Mouse (Mus musculus) adrenal gland, postnatal 14 days (tissue): ENCODE data around the gene Shc1. TPM values are rescaled to one million over a fixed set of nuclear protein-coding genes. Genes with fewer than 3 reads are reported as not detected.
"Not testable (repeated sequence)": the region's sequence is repeated elsewhere in the genome, so short reads cannot be mapped to it uniquely, and the experiment has no call there.

Source experiments
- DNase-seq: peaks from one replicate; pipeline ENCODE4 v3.0.0; 2021; ENCODE audit warnings: mixed read lengths
- total RNA-seq: library from RNA; stranded (reverse); gene quantifications from 2 replicates; pipeline ENCODE4 v1.2.3, GENCODE M21; 2021

The Shc1 gene
- total RNA-seq, 1 experiment from 2014 or later: 80.5 TPM

DNA sequence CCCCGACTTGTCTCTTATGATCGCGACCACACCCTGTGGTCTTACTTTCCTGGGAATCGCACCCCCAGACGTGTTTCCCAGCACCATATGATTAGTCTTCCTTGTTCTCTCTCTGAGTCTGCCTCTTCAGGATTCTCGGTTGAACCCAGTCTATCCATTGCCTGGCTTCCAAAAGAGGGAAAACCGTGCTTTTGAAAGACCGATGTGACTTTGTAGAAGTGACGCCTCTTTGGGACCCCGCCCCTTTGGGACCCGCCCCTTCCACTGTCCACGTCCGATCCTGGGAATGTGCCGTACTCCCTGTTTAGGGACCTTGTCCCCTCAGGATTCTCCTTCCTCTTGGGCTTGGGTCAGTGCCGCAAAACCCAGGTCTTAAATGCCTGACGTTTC is 613 bp downstream of the Shc1 start:
- peak; percentile 93 for DNase-seq

DNA sequence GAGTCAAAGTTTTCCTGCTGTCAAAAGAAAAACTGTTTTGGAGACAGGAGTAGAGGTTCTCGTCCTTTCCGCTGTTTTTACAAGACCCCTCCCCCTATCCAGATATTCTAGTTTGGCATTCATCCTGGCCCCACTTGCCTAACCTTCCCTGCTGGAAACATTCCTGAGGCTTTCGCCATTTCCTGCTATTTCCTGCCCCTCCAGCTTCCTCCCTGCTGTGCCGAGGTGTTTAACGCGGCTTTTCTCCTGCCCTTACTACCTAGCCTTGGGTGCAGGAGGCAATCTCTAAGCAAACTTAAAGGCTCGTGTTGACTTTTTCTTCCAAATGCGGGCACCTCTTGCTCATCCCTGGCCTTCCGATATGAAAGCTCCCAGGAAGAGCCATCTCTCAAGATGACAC is 1.3 kb downstream of the Shc1 start:
- DNase-seq: peak; percentile 79

DNA sequence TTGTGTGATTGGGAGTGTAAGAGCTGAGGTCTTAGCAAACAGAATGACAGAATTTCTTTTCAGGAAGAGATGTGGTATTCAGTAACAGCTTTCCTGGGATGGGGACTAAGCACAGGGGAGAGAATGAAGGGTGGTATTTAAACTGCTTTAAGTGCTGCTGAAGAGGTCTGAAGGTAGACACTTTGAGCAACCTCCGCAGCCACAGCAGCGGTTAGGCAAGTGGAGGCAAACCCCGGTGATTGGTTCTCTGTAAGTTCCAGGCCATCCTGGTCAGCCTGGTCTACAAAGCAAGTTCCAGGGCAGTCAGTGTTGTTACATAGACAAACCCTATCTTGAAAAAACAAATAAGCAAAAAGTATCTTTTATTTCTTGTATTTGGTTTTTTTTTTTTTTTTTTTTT is 1.7 kb downstream of the Shc1 start:
- no peak for DNase-seq

DNA sequence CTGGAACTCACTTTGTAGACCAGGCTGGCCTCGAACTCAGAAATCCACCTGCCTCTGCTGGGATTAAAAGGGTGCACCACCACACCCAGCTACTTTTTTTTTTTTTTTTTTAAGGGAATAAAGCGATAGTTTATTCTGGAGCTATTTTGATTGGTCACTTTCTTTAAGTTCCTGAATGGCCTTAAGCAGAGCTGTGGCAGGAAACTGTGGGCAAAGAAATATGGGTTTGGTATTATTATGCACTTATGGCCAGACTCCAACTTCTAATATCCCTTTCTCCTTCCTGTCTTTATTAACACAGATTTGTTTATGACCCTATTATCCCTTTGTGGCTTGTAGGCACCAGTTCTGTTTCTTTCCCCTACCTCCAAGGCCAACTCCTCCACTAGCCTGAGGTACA is 2.2 kb downstream of the Shc1 start:
- no peak for DNase-seq

DNA sequence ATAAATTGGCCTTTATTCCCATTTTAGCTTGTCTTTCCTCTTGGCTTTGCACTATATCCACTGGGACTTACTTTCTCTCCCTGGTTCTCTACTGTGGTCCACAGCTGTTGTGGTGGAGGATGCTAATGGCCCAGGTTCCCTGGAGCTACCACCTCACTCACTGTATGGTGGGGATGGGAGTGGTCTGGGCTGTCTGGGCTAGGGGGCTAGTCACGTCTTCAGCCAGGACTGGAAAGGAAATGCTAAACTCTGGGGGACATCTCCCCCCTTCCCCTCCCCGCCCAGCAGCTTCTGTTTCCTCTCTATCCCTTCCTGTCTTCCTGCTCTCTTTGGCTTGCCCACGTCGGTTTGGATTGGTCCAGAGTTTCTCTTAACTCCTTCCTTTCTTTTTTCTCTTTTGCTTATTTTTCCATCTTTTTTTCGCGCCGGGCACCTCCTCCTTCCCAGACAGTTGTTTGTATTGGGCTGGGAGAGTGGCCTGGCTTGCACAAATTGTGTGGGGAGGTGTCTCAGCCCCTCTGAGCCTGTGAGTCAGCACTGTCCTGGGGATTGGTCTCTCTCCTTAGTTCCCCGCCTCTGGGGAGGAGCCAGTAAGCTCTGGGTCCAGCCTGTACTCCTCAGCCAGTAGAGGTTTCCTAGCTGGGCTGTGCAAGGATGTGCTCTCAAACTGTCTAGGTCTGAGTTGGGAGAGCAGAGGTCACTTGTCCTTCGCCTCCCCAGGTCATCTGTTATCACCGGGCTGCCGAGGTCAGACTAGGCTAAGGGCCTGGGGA is 2.9 kb downstream of the Shc1 start:
- DNase-seq: peak; percentile 91

DNA sequence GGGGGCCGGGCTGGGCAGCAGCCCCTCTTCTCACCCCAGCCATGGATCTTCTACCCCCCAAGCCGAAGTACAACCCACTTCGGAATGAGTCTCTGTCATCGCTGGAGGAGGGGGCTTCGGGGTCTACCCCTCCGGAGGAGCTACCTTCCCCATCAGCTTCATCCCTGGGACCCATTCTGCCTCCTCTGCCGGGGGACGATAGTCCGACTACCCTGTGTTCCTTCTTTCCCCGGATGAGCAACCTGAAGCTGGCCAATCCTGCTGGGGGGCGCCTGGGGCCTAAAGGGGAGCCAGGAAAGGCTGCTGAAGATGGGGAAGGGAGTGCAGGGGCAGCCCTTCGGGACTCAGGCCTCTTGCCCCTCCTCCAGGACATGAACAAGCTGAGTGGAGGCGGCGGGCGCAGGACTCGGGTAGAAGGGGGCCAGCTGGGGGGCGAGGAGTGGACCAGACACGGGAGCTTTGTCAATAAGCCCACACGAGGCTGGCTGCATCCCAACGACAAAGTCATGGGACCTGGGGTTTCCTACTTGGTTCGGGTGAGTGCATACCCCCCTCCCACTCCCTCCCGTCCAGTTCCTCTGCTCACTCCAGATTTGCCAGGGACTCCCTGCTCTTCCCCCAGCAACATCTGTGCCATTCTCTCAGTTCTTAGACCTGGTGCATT is 3.7 kb downstream of the Shc1 start:
- peak; percentile 31 for DNase-seq

DNA sequence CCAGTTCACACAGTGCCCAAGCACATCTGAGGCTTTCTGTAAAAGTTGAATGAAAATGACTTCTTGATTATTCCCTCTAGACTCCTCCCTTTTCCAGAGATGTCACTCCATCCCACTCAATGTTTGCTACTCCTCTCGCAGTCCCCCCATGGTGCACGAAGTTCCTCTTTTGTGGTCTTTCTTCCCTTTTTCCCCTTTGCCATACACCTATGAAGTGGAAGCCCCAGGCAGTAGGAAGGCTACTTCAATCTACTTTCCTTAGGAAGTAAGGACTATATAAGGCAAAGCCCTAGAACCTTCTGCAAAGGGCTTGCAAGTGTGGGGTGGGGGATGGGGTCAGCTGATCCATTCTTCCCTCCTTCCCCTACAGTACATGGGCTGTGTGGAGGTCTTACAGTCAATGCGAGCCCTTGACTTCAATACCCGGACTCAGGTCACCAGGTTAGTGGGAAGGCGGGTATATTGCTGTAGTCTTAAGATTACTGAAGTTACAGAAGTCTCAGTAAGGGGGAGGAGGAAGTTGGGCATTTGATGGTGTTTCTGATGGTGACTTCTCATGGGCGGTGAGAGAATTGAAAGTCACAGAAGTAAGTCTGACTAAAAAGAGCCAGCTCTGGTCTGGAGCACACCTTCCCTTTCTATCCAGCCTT is 4.4 kb downstream of the Shc1 start:
- DNase-seq: no peak

DNA sequence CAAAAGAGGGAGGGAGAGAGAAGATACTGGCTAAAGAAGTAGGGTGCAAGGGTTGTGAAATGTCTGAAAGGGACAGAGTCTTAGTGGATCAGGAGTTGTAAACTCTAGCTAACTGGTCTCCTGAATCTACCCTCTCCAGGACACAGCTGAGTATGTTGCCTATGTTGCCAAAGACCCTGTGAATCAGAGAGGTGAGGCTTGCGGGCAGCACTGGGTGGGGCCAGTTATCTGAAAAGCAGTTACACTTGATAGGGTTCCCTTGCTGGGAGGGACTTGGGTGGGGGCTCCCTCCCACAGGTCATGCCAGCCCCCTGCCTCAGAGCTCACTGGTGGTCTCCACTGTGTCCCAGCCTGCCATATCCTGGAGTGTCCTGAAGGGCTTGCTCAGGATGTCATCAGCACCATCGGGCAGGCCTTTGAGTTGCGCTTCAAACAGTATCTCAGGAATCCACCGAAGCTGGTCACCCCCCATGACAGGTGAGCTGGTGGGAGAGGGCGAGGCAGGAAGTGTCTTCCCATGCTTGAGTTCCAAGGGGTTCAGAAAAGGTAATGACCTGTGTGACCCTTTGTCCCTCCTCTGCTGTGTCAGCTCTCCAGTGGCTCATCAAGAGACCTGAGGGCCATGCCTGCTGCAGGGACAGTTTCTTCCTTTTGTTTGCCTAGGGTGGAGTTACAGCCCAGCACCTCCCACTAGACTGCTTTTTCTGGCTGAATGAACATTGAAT is 6.3 kb downstream of the Shc1 start:
- no peak for DNase-seq

DNA sequence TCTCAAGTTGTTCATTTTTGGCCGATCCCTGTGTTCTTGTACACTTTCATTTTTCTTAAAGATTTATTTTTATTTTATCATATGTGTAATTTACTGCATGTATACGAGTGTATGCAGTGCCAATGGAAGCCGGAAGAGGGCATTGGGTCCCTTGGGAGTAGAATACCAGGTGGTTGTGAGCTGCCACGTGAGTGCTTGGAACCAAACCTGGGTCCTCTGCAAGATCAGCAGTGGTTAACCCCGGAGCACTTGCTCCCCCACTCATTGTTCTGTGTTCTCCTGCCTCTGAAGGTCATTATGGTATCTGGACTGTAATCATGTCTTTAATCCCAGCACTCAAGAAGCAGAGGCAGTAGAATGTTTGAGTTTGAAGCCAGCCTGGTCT is 6.9 kb downstream of the Shc1 start:
- no peak for DNase-seq

DNA sequence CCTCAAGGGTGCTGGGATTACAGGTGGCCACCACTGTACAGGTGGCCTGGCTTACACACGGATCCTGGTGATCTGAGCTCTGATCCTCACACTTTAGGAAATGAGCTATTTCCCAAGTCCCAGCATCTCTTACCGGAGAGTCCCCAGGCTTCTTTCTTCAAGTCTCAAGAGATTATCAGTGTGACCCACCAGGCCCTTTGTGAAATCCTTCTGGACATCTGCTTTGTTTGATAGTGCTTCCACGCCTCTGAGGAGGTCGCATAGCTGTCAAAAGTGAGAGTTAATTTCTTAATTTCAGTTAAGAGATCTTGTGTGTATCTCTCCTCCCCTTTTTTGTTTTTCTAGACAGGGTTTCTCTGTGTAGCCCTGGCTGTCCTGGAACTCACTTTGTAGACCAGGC is 7.6 kb downstream of the Shc1 start:
- DNase-seq: no peak

DNA sequence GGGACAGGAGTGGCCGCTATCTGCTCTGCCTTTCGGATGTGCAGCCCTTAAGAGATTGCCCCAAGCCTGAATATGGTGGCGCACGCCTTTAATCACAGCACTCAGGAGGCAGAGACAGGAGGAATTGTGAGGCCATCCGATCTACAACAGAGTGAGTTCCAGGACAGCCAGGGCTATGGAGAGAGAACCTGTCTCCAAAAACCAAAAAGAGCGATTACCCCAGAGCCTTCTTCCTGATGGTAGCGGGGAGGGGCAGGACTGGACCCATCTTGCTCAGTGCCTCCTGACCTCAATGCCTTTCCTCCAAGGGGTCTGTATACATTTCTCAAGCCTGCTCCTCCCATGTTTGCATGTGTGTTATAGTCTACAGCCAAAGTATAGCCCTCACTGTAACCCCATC is 10.8 kb downstream of the Shc1 start:
- DNase-seq: not testable (repeated sequence)

DNA sequence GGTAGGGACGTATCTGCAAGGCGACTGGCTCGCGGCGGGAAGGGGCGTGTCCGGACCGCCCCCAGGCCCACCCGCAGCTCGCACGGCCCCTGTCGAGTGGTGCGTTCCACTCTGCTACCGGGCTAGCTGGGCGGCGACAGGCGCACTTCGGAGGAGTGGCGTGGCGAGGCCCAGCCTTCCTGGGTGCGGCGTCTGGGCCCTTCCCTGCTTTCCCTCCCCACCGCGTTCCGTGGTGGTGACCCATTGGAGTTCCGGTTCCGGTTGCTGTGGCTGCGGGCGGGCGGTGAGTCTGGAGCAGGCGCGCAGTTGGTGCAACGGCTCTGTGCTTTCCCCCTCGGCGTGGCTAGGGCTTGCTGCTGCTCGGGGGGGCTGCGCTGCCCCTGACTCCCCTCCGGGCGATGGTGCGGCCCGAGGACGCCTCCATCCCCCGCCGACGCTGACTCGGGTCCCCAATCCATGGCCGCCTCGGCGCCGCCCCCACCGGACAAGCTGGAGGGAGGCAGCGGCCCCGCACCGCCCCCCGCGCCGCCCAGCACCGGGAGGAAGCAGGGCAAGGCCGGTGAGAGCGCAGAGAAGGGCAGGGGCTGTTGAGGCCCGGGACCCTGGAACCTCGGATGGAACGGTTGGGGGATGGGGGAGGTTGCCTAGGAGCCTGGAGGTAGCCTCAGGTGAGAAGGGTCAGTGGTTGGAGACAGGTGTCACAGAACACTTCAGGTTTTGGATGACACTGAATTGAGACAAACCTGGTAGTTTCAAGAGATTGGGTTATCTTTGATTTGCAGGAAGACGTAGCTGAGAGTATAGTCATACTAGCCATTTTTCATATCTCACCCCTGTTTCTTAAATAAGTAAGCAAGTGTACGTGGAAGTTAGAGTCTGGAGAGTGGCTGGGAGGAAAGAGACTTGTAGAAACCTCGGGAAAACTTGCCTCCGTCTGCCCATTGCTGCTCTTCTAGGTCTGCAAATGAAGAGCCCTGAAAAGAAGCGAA is 12.2 kb downstream of the Shc1 start, which contains the start of gene Pygo2:
Gene Pygo2 (plus strand): TSS at position 44 of the 989 bp plus-strand sequence.
- peak; percentile 98 for DNase-seq

DNA sequence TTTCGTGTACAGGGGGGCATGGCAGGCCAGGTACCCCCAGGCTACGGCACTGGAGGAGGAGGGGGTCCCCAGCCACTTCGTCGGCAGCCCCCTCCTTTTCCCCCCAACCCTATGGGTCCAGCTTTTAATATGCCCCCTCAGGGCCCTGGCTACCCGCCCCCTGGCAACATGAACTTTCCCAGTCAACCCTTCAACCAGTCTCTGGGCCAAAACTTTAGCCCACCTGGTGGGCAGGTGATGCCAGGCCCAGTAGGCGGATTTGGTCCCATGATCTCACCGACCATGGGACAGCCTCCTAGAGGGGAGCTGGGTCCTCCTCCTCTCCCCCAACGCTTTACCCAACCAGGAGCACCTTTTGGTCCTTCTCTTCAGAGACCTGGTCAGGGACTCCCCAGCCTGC is 14.4 kb downstream of the Shc1 start:
- no peak for DNase-seq

DNA sequence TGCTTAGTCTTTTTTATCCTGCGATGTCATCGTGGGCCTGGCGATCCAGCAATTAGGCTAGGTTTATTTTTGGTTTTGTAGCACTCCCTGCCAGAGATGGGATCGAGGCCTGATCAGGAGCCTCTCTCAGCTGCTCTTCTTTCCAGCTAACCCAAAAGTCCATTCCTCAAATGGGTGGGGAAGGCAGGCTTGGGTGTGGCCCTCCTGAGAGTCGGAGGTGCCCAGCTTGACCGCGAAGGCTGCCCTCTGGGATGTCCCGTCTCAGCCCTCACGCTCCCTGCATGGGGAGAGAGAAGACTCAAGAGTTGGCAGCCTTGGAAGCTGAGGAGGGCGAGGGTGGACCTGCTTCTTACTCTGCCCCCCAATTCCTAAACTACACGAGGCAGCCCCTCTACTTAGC is 16.3 kb downstream of the Shc1 start:
- no peak for DNase-seq

DNA sequence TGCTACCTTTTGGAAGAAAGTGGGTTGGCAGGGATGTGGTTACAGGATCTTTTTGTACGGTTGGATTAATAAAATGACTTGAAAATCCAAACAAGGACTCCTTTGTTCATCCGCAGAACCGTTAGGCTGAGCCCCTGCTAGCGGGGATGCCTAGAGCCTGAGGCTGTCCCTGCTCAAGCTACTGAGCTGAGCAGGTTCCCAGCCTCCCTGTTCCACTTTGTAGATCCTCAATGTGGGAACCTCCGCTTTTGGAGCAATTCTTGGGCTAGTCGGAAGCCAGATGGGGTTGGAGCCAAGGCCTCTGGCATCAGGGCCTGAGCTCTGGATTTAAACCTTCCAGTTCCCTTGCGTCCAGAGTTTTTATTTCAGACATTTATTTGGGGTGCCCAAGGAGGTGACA is 16.8 kb downstream of the Shc1 start:
- DNase-seq: no peak

DNA sequence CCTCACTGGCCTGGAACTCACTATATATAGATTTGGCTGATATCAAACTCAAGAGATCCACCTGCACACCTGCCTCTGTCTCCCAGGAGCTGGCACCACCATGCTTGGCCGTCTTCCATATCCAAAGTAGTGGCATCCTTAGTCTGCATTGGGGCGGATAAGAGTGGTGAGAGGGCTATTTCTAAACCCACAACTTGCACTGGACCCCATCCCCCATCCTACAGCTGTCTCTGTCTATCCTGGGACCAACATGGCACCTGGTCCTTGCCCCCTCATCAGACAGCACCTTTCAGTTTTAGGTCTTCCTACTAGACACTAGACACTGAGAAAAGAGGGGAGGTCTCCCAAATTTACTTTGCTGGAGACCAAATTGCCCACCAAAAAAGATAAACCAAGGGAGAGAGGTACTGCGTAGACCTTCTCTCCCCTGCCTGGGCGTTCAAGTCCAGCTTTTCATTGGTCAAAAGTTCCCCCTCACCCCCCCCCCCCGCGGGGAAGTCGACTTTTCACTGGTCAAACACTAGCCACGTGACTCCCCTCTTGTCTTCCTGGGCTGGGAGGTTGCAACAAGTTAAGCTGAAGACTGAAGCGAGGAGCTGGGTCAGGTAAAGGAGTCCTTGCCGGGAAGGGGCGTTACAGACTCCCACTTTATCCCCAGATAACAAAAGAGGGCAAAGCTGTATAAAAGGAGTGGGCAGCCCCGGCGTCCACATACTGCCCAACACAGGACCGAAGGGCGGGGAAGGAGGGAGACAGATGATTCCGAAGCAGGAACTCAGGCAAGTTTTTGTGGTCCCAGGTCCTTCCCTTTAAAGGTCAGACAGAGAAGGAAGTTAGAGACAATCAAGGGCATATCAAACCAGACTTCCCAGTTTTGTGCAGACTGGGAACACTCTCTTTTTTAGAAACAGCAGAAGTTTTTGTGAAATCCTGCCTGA is 18.2 kb downstream of the Shc1 start, which contains the start of gene Pbxip1:
Gene Pbxip1 (plus strand): TSS at position 531 of the 938 bp plus-strand sequence.
- peak; percentile 84 for DNase-seq

DNA sequence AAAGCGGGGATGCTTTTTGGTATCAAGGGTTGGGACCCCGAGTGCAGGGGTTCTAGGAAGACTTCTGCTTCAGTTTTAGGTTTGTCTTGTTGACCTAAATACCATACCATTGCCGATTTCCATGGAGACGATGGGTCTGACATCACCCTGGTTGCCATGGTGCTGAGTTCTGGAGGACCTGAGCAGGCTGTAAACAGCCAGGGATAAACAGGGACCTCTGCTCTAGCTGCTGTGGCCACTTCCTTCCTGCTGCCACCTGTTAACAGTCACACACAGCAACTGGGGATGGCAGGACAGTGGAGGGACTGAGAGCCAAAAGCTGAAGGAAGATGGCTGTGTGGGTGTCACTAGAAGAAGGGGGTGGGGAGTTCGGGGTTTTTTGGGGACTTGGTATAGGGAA is 19.0 kb downstream of the Shc1 start:
- DNase-seq: peak; percentile 61

DNA sequence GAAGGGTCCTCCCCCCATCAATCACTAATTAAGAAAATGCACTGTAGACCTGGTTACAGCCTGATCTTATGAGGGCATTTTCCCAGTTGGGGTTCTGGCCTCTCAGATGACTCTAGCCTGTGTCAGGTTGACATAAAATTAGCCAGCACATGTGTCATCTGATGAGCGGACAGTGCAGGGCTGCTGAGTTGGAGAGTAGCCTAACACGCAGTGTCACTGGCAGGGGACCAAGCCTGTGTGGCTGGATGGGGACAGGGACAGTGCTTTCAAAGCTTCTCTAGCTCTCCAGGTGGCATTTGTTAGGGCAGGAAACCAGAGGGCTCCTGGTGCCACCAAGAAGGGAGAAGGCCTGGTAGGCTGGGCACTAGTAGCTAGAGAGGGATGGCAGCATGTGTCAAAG is 22.4 kb downstream of the Shc1 start:
- DNase-seq: peak; percentile 66

DNA sequence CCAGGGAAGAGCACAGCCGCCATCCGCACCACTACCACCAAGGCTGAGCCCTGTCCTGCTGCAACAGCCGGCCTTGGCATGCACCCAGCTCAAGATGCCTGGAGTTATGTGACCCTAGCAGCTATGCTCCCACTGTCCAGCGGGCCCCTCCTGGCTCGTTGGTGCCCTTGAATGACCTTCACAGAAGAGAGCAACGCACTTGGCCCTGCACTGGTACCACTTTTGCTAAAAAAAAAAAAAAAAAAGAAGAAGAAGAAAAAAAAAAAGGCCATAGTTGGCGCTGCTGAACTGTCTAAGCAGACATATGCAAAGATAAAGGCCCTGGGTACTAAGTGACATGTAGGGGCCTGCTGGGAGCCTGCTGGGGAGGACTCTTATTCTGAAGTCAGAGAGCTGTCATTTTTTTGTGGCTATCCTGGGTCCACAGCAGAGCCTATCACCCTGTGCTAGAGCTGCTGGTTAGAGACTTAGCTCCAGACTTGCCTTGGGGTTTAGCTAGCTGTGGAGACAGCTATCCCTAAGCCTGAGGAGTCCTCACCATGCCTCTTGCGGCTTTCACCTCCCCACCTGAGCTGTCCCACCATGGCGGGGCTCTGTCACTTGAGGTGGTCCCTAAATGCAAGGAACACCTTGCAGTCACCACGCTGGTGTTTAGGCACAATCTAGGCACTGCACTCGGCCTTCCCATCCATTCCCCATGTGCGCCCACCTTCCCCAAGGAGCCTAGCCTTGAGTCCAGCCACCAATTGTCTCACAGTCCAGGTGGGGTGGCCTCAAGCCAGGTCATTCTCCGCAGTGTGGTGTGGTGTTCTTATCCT is 30.7 kb downstream of the Shc1 start:
- peak; percentile 84 for DNase-seq
